Mouse (Mus musculus): ENCODE results near the gene Gse1.
"Not testable (repeated sequence)": the region's sequence is repeated elsewhere in the genome, so short reads cannot be mapped to it uniquely, and the experiment has no call there.

DNA sequence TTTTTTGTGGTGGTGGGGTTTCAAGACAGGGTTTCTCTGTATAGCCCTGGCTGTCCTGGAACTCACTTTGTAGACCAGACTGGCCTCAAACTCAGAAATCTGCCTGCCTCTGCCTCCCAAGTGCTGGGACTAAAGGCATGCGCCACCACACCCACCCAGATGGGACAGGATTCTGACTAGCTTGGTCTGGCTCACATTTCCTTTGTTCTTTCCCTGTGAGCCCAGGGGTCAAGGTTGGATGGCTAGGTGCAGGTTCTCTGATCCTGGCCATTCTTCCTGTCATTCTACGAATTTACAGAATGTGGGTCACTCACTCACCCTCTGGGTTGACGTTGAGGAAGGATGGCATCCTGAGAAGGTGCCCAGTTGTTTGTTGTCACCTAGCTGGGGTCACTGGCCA is 106.0 kb downstream of the Gse1 start:
- not testable (repeated sequence) for TF ChIP-seq CTCF (IDR thresholded peaks at IDR 0.05; ENCODE audit: control insufficient read depth, insufficient read depth, low read length); POLR2A (IDR thresholded peaks at IDR 0.05; ENCODE audit: borderline replicate concordance, control insufficient read depth, low read depth, low read length)
